Mouse (Mus musculus) heart, adult 2 months (tissue): ENCODE results near the gene Rtf1. TPM values are rescaled to one million over a fixed set of nuclear protein-coding genes. Genes with fewer than 3 reads are reported as not detected.
A peak's percentile ranks its signal among the peaks of the same experiment; 100 is the strongest.

Experiments used
- DNase-seq, 2 experiments: peaks; one replicate each; pipeline ENCODE4 v3.0.0; 2021
- H3K27ac ChIP-seq: fragments of 200-600 bp; 2 replicates; pipeline ENCODE4 v1.8.1; 2022
- H3K27me3 ChIP-seq: fragments of 200-500 bp; 2 replicates; pipeline ENCODE4 v1.6.1; 2012; ENCODE audit warnings: mild to moderate bottlenecking, low read length, inconsistent platforms, mixed read lengths; ENCODE audit not compliant: control insufficient read depth, insufficient read depth
- H3K36me3 ChIP-seq: fragments of 200-500 bp; 2 replicates; pipeline ENCODE4 v1.6.1; 2012; ENCODE audit warnings: low read length, inconsistent platforms; ENCODE audit not compliant: control insufficient read depth, insufficient read depth
- H3K4me1 ChIP-seq: fragments of 200-500 bp; 2 replicates; pipeline ENCODE4 v1.6.1; 2011; ENCODE audit warnings: low read length; ENCODE audit not compliant: control insufficient read depth, insufficient read depth
- H3K4me3 ChIP-seq: fragments of 200-600 bp; 2 replicates; pipeline ENCODE4 v1.8.1; 2022
- H3K79me2 ChIP-seq: fragments of 200-500 bp; replicated peaks from 2 replicates; pipeline ENCODE4 v1.6.1; 2012; ENCODE audit warnings: mild to moderate bottlenecking, inconsistent platforms, low read length, moderate library complexity, mixed read lengths; ENCODE audit not compliant: control insufficient read depth, insufficient read depth
- H3K9ac ChIP-seq: fragments of 200-500 bp; 2 replicates; pipeline ENCODE4 v1.6.1; 2012; ENCODE audit warnings: low read depth, mild to moderate bottlenecking, control low read depth, inconsistent platforms, low read length, mixed read lengths
- CTCF ChIP-seq: fragments of 200-600 bp; IDR thresholded peaks from 2 replicates; pipeline ENCODE4 v1.8.1; 2022; ENCODE audit warnings: antibody characterized with exemption, mild to moderate bottlenecking, moderate library complexity
- EP300 ChIP-seq: fragments of 200-500 bp; IDR thresholded peaks from 2 replicates; pipeline ENCODE4 v1.6.1; 2011; ENCODE audit warnings: low read depth, low read length, control low read depth; ENCODE audit not compliant: insufficient read depth
- POLR2A ChIP-seq: fragments of 200-500 bp; IDR thresholded peaks from 2 replicates; pipeline ENCODE4 v1.6.1; 2011; ENCODE audit warnings: mild to moderate bottlenecking, low read depth, low read length, control low read depth; ENCODE audit not compliant: insufficient read depth
- WGBS: fragments of 180-500 bp; shearing (Covaris S2); methylation state at CpG from one replicate; pipeline ENCODE4 v1.1.7; 2018; 5-methylcytosine and 5-hydroxymethylcytosine counted together
- intact Hi-C: fragments of 180-260 bp; cut with DNase I; formaldehyde crosslinking; loops from one replicate; pipeline ENCODE4 v1.15.1; 2025
- polyA plus RNA-seq: library from polyadenylated mRNA; depleted of rRNA; stranded (reverse); fragments of >200 nt; gene quantifications from 2 replicates; pipeline ENCODE4 v1.2.3, GENCODE M21; 2012
- total RNA-seq, 2 experiments: library from RNA; stranded (reverse); gene quantifications; 2 replicates each; pipeline ENCODE4 v1.2.3; 2021

Rtf1 gene
- total and polyA plus RNA-seq, 3 experiments, result 8.7 to 22.8 (median 21.9) TPM

GRCm38 (mm10) chr2:119758101-119758843 is 83.4 kb downstream of the Rtf1 start:
- under 1% methylated on average over 74 of the region's 77 CpGs for WGBS
- Histone ChIP-seq H3K79me2 (no peaks in the 10 kb centered on the region), H3K4me3 (peak overlapping the region; percentile 62), H3K27me3 (peaks cover 15% of the 10 kb centered on the region), H3K27ac (no peak overlapping the region), H3K9ac (peak overlapping the region; percentile 54), H3K36me3 (no peaks in the 10 kb centered on the region), H3K4me1 (peaks cover 1% of the 10 kb centered on the region; the same call in 1 of the 2 replicates)
- DNase-seq, result peak; percentile 22 to 50
- TF ChIP-seq CTCF (no peak), POLR2A (no peak), EP300 (no peak)
- intact Hi-C loops, result no loop called here

DNA sequence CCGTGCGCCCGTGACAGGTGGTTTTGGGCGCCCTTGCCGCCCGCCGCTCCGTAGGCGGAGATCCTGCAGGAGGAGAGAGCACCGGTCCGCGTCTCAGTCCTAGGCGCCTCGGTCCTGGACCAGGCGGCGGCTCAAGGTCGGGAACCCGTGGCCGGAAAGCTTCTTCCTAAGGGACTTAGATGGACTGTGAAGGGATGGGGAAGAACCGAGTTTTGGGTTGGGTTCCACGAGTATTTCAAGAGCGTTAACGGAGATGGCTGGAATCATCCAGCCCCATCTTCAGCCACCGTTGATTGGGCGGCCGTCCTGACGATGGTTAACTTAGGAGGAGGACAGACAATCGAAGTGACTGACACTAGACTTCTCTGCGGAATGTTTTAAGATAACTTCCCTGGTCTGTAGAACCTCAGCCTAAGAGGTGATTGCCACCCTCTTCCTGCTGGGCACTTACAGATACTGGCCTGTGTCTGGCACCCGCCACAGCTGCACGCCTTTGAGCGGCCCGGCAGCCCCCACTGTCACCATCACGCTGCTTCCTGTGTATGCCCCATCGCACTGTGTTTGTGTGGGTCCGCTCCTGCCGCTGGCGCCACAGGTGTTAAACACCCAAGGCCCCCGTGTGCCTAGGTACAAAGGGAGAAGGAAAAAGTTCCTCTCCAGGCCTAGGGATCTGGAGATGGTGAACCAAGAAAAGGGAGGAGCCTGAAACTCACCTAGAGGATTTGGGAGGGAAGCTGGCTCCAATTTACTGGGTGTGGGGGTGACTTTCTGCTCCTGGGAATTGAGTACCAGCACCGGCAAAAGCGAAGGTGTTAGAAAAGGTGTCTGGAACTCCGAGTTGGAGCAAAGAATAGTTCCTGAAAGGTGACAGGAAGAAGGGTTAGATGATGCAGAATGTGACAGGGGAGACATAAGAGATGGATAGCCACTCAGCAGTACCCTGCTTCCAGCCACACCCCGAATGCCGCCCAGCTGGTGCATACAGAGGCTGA is 84.3 kb downstream of the Rtf1 start:
- 9% methylated on average over 44 of the region's 44 CpGs for WGBS
- Histone ChIP-seq H3K79me2 (no peaks in the 10 kb centered on the region), H3K9ac (no peak overlapping the region), H3K27me3 (peaks cover 15% of the 10 kb centered on the region), H3K27ac (no peak overlapping the region), H3K4me3 (peak overlapping the region; percentile 62), H3K4me1 (peaks cover 1% of the 10 kb centered on the region; the same call in 1 of the 2 replicates), H3K36me3 (no peaks in the 10 kb centered on the region)
- intact Hi-C loops, result no loop called here
- TF ChIP-seq POLR2A (no peak), EP300 (no peak), CTCF (no peak)
- no peak for DNase-seq

DNA sequence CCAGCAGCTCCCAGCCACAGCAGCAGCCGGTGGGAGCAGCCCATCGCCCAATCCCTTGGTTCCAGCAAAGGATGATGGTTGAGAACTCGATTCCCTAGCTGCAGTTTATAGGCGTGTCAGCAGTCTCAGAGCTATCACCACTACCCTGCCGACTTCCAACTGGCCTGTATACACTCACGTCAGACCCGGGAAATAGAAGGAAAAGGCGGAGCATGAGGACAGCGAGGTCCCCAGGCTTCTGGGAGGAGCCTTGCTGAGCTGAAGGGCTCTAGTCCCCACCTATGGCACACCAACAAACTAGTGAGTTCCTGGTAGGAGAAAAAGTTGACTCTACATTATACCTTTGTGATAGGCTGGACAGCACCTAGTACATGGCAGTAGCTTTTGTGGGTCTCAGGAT is 85.4 kb downstream of the Rtf1 start, which contains the start of gene Ltk:
Gene Ltk, minus strand, starts transcription at position 181 of the 400 bp plus-strand sequence.
- Histone ChIP-seq H3K9ac (no peak within 1 kb of the TSS), H3K36me3 (no peaks in the 10 kb centered on the region), H3K4me1 (peaks cover 1% of the 10 kb centered on the region; the same call in 1 of the 2 replicates), H3K27me3 (peaks cover 15% of the 10 kb centered on the region), H3K79me2 (no peaks in the 10 kb centered on the region), H3K4me3 (no peak within 1 kb of the TSS), H3K27ac (no peak within 1 kb of the TSS)
- TF ChIP-seq POLR2A (no peak), CTCF (no peak), EP300 (no peak)
- 20% methylated on average over 9 of the region's 9 CpGs for WGBS
- intact Hi-C loops, result no loop called here
- no peak for DNase-seq

- no peak overlapping the region for H3K4me3 ChIP-seq
- no peaks in the 10 kb centered on the region for H3K36me3 ChIP-seq
- no peak for DNase-seq
- H3K27ac ChIP-seq, result no peak overlapping the region
- peaks cover 15% of the 10 kb centered on the region for H3K27me3 ChIP-seq
- TF ChIP-seq CTCF (no peak), EP300 (no peak), POLR2A (no peak)
- peaks cover 1% of the 10 kb centered on the region; the same call in 1 of the 2 replicates for H3K4me1 ChIP-seq
- no peaks in the 10 kb centered on the region for H3K79me2 ChIP-seq
- intact Hi-C loops, result no loop called here
- H3K9ac ChIP-seq, result no peak overlapping the region
- WGBS, result 44% methylated on average over 1 of the region's 1 CpGs
Observed at GRCm38 (mm10) chr2:119762276-119762675, 87.4 kb downstream of the Rtf1 start.

DNA sequence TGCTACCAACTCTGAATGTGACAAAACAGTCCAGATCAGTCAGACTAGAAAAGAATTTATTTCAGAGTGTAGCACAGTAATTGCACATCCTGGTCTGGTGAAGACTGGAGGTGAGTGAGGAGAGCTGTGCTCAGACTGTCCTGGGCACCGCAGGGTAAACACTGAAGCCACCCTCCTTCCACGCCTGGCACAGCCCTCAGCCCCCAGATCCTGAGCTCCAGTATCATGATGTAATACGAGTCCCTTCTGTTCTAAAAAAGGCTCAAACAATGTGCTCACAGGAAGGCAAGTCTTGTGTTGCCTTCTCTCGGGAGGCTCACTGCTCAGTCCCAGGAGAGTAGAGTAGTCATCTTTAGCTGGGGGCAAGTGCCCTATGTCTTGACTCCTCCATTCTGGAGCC is 89.1 kb downstream of the Rtf1 start:
- intact Hi-C loops, result no loop called here
- DNase-seq, result no peak
- no peak for TF ChIP-seq POLR2A
- no peak for TF ChIP-seq CTCF
- TF ChIP-seq EP300, result no peak
- H3K9ac ChIP-seq, result no peak overlapping the region
- no peaks in the 10 kb centered on the region for H3K36me3 ChIP-seq
- WGBS, result 66% methylated on average over 4 of the region's 4 CpGs
- H3K79me2 ChIP-seq, result no peaks in the 10 kb centered on the region
- H3K4me3 ChIP-seq, result no peak overlapping the region
- no peak overlapping the region for H3K27ac ChIP-seq
- H3K27me3 ChIP-seq, result peaks cover 2% of the 10 kb centered on the region; the same call in 1 of the 2 replicates
- H3K4me1 ChIP-seq, result no peaks in the 10 kb centered on the region
